Mouse (Mus musculus): ENCODE results near the gene Abcc3. TPM values are rescaled to one million over a fixed set of nuclear protein-coding genes. Genes with fewer than 3 reads are reported as not detected.

Abcc3 gene
- polyA plus RNA-seq, 1 experiment = 7.4 TPM

GRCm38 (mm10) chr11:94317014-94317413 is 75.8 kb downstream of the Abcc3 start:
- TF ChIP-seq CTCF (IDR thresholded peaks at IDR 0.05; ENCODE audit: control insufficient read depth, insufficient read depth, low read length) (no peak), POLR2A (IDR thresholded peaks at IDR 0.05; ENCODE audit: borderline replicate concordance, control insufficient read depth, low read depth, low read length) (no peak)
- Histone ChIP-seq H3K4me3 (replicated peaks; ENCODE audit: control insufficient read depth, low read depth, low read length) (no peak overlapping the region), H3K27ac (ENCODE audit: control insufficient read depth, insufficient read depth, low read depth, low read length, poor library complexity) (no peak overlapping the region), H3K4me1 (ENCODE audit: control insufficient read depth, insufficient read depth, low read length) (no peaks in the 10 kb centered on the region; the same call in 1 of the 2 replicates)
- WGBS = 59% methylated on average over 1 of the region's 1 CpGs

GRCm38 (mm10) chr11:94316528-94316927 is 76.3 kb downstream of the Abcc3 start:
- Histone ChIP-seq H3K4me3 (replicated peaks; ENCODE audit: control insufficient read depth, low read depth, low read length) (no peak overlapping the region), H3K4me1 (ENCODE audit: control insufficient read depth, insufficient read depth, low read length) (no peaks in the 10 kb centered on the region; the same call in 1 of the 2 replicates), H3K27ac (ENCODE audit: control insufficient read depth, insufficient read depth, low read depth, low read length, poor library complexity) (no peak overlapping the region)
- TF ChIP-seq CTCF (IDR thresholded peaks at IDR 0.05; ENCODE audit: control insufficient read depth, insufficient read depth, low read length) (no peak), POLR2A (IDR thresholded peaks at IDR 0.05; ENCODE audit: borderline replicate concordance, control insufficient read depth, low read depth, low read length) (no peak)
- 79% methylated on average over 2 of the region's 2 CpGs for WGBS

GRCm38 (mm10) chr11:94315308-94315707 is 77.5 kb downstream of the Abcc3 start:
- Histone ChIP-seq H3K4me1 (ENCODE audit: control insufficient read depth, insufficient read depth, low read length) (no peaks in the 10 kb centered on the region; the same call in 1 of the 2 replicates), H3K27ac (ENCODE audit: control insufficient read depth, insufficient read depth, low read depth, low read length, poor library complexity) (no peak overlapping the region)
- WGBS = 63% methylated on average over 1 of the region's 1 CpGs

GRCm38 (mm10) chr11:94314098-94314652 is 78.6 kb downstream of the Abcc3 start:
- 60% methylated on average over 2 of the region's 2 CpGs for WGBS
- Histone ChIP-seq H3K27ac (ENCODE audit: control insufficient read depth, insufficient read depth, low read depth, low read length, poor library complexity) (no peak overlapping the region), H3K4me1 (ENCODE audit: control insufficient read depth, insufficient read depth, low read length) (no peaks in the 10 kb centered on the region; the same call in 1 of the 2 replicates), H3K4me3 (replicated peaks; ENCODE audit: control insufficient read depth, low read depth, low read length) (no peak overlapping the region)
- no peak for TF ChIP-seq POLR2A (IDR thresholded peaks at IDR 0.05; ENCODE audit: borderline replicate concordance, control insufficient read depth, low read depth, low read length)
- no peak for TF ChIP-seq CTCF (IDR thresholded peaks at IDR 0.05; ENCODE audit: control insufficient read depth, insufficient read depth, low read length)

More at GRCm38 (mm10) chr11:94315308-94315707, 77.5 kb downstream of the Abcc3 start:
- TF ChIP-seq CTCF (IDR thresholded peaks at IDR 0.05; ENCODE audit: control insufficient read depth, insufficient read depth, low read length) (no peak), POLR2A (IDR thresholded peaks at IDR 0.05; ENCODE audit: borderline replicate concordance, control insufficient read depth, low read depth, low read length) (no peak)
- no peak overlapping the region for H3K4me3 ChIP-seq (replicated peaks; ENCODE audit: control insufficient read depth, low read depth, low read length)

- no peak overlapping the region for H3K4me3 ChIP-seq (replicated peaks; ENCODE audit: control insufficient read depth, low read depth, low read length)
- 83% methylated on average over 1 of the region's 1 CpGs for WGBS
- TF ChIP-seq CTCF (IDR thresholded peaks at IDR 0.05; ENCODE audit: control insufficient read depth, insufficient read depth, low read length) = no peak
- no peak for TF ChIP-seq POLR2A (IDR thresholded peaks at IDR 0.05; ENCODE audit: borderline replicate concordance, control insufficient read depth, low read depth, low read length)
- H3K4me1 ChIP-seq (ENCODE audit: control insufficient read depth, insufficient read depth, low read length) = no peaks in the 10 kb centered on the region; the same call in 1 of the 2 replicates
- H3K27ac ChIP-seq (ENCODE audit: control insufficient read depth, insufficient read depth, low read depth, low read length, poor library complexity) = no peak overlapping the region
These were observed 80.1 kb downstream of the Abcc3 start for GRCm38 (mm10) chr11:94312733-94313132.

- 91% methylated on average over 9 of the region's 9 CpGs for WGBS
- Histone ChIP-seq H3K27ac (ENCODE audit: control insufficient read depth, insufficient read depth, low read depth, low read length, poor library complexity) (no peak overlapping the region), H3K4me3 (replicated peaks; ENCODE audit: control insufficient read depth, low read depth, low read length) (no peak overlapping the region), H3K4me1 (ENCODE audit: control insufficient read depth, insufficient read depth, low read length) (no peaks in the 10 kb centered on the region)
- TF ChIP-seq POLR2A (IDR thresholded peaks at IDR 0.05; ENCODE audit: borderline replicate concordance, control insufficient read depth, low read depth, low read length) (no peak), CTCF (IDR thresholded peaks at IDR 0.05; ENCODE audit: control insufficient read depth, insufficient read depth, low read length) (no peak)
These were observed 97.6 kb downstream of the Abcc3 start for GRCm38 (mm10) chr11:94294996-94295845.

Other genes with a start within 250 kb of the Abcc3 start
- 3.3 and 6.4 TPM in 2 replicates for gene Tob1, start 181.5 kb downstream of the Abcc3 start, polyA plus RNA-seq (2011; ENCODE audit: insufficient read depth, insufficient read length, low replicate concordance, missing spikeins)
- 0.42 TPM in 1 of 2 replicates, not detected in the other for gene Wfikkn2, start 147.0 kb downstream of the Abcc3 start, polyA plus RNA-seq (2011; ENCODE audit: insufficient read depth, insufficient read length, low replicate concordance, missing spikeins)
- gene Gm21885, start 111.1 kb downstream of the Abcc3 start, polyA plus RNA-seq (2011; ENCODE audit: insufficient read depth, insufficient read length, low replicate concordance, missing spikeins) = not detected in 2 replicates
- gene Luc7l3, start 71.0 kb downstream of the Abcc3 start, polyA plus RNA-seq (2011; ENCODE audit: insufficient read depth, insufficient read length, low replicate concordance, missing spikeins) = 172 and 213 TPM in 2 replicates
- gene Ankrd40, start 65.0 kb downstream of the Abcc3 start, polyA plus RNA-seq (2011; ENCODE audit: insufficient read depth, insufficient read length, low replicate concordance, missing spikeins) = 12.9 and 18.6 TPM in 2 replicates
- gene Cacna1g, start 81.2 kb upstream of the Abcc3 start, polyA plus RNA-seq (2011; ENCODE audit: insufficient read depth, insufficient read length, low replicate concordance, missing spikeins) = 13.7 and 26.8 TPM in 2 replicates
- gene Spata20, start 93.2 kb upstream of the Abcc3 start, polyA plus RNA-seq (2011; ENCODE audit: insufficient read depth, insufficient read length, low replicate concordance, missing spikeins) = not detected in 2 replicates
- gene Epn3, start 107.0 kb upstream of the Abcc3 start, polyA plus RNA-seq (2011; ENCODE audit: insufficient read depth, insufficient read length, low replicate concordance, missing spikeins) = not detected in 2 replicates
- gene Mycbpap, start 128.7 kb upstream of the Abcc3 start, polyA plus RNA-seq (2011; ENCODE audit: insufficient read depth, insufficient read length, low replicate concordance, missing spikeins) = 3.4 TPM in 1 of 2 replicates, not detected in the other
- 1.4 and 2.3 TPM in 2 replicates for gene Rsad1, start 156.3 kb upstream of the Abcc3 start, polyA plus RNA-seq (2011; ENCODE audit: insufficient read depth, insufficient read length, low replicate concordance, missing spikeins)
- 0.97 TPM in 1 of 2 replicates, not detected in the other for gene Chad, start 172.1 kb upstream of the Abcc3 start, polyA plus RNA-seq (2011; ENCODE audit: insufficient read depth, insufficient read length, low replicate concordance, missing spikeins)
- 5.9 and 13.6 TPM in 2 replicates for gene Acsf2, start 208.9 kb upstream of the Abcc3 start, polyA plus RNA-seq (2011; ENCODE audit: insufficient read depth, insufficient read length, low replicate concordance, missing spikeins)
- gene Lrrc59, start 236.8 kb upstream of the Abcc3 start, polyA plus RNA-seq (2011; ENCODE audit: insufficient read depth, insufficient read length, low replicate concordance, missing spikeins) = 16.6 and 26.1 TPM in 2 replicates

Measured in bone marrow, adult 2 months (tissue).